Mouse (Mus musculus) adrenal gland, postnatal 4 days (tissue): ENCODE results near the gene Gm9803. TPM values are rescaled to one million over a fixed set of nuclear protein-coding genes. Genes with fewer than 3 reads are reported as not detected.

ENCODE experiments used
- total RNA-seq, 2 experiments: library from RNA; stranded (reverse); gene quantifications; 2 replicates each; pipeline ENCODE4 v1.2.3; 2021

The Gm9803 gene
- total RNA-seq, 2 experiments from 2014 or later = 11.7 to 16.4 TPM

Other genes starting within 250 kb of the Gm9803 start
- gene Bend3, start 45.3 kb upstream of the Gm9803 start, total RNA-seq = 10 to 100 TPM; 11.0 to 14.0 TPM
- gene 1700021F05Rik, start 16.9 kb downstream of the Gm9803 start, total RNA-seq = 10 to 100 TPM; 71.8 to 72.3 TPM
- gene Cd24a, start 54.2 kb downstream of the Gm9803 start, total RNA-seq = 100 to 1,000 TPM; 139 to 224 TPM